Mouse (Mus musculus) stomach, embryonic 14.5 days (tissue): ENCODE data around the gene Clic6. TPM values are rescaled to one million over a fixed set of nuclear protein-coding genes. Genes with fewer than 3 reads are reported as not detected.

ENCODE experiments used
- ATAC-seq: fragments of 200-750 bp; cut with Nextera tagmentation; 2 replicates; pipeline ENCODE4 v1.8.0; 2017; ENCODE audit warnings: low read depth, moderate TSS enrichment; ENCODE audit not compliant: insufficient number of reproducible peaks, insufficient read depth, low FRiP score
- H3K27ac ChIP-seq: fragments of 300-500 bp; sonication (generic); 2 replicates; pipeline ENCODE4 v1.5.1; 2014; ENCODE audit warnings: mild to moderate bottlenecking, low read length, moderate library complexity, mixed read lengths
- H3K27me3 ChIP-seq: fragments of 300-500 bp; sonication (generic); 2 replicates; pipeline ENCODE4 v1.6.1; 2014; ENCODE audit warnings: low read length, control low read depth, mixed read lengths; ENCODE audit not compliant: control insufficient read depth, insufficient read depth
- H3K36me3 ChIP-seq: fragments of 300-500 bp; sonication (generic); 2 replicates; pipeline ENCODE4 v1.6.1; 2014; ENCODE audit warnings: mild to moderate bottlenecking, control low read depth, low read length, moderate library complexity, mixed read lengths; ENCODE audit not compliant: control insufficient read depth, insufficient read depth
- H3K4me1 ChIP-seq: fragments of 300-500 bp; sonication (generic); 2 replicates; pipeline ENCODE4 v1.6.1; 2014; ENCODE audit warnings: low read length, control low read depth, mixed read lengths; ENCODE audit not compliant: control insufficient read depth, insufficient read depth
- H3K4me2 ChIP-seq: fragments of 300-500 bp; sonication (generic); replicated peaks from 2 replicates; pipeline ENCODE4 v1.6.1; 2014; ENCODE audit warnings: low read depth, low read length, control low read depth
- H3K4me3 ChIP-seq: fragments of 300-500 bp; sonication (generic); 2 replicates; pipeline ENCODE4 v1.5.1; 2014; ENCODE audit warnings: low read depth, low read length, control low read depth
- H3K9ac ChIP-seq: fragments of 300-500 bp; sonication (generic); replicated peaks from 2 replicates; pipeline ENCODE4 v1.6.1; 2014; ENCODE audit warnings: low read depth, mild to moderate bottlenecking, control low read depth, low read length, moderate library complexity, mixed read lengths
- H3K9me3 ChIP-seq: fragments of 300-500 bp; sonication (generic); 2 replicates; pipeline ENCODE4 v1.6.1; 2016; ENCODE audit warnings: low read depth, low read length, control low read depth; ENCODE audit not compliant: control insufficient read depth
- WGBS: fragments of 180-500 bp; shearing (Covaris S2); extraction: QIAGEN DNeasy Blood & Tissue Kit; methylation state at CpG from one replicate; pipeline ENCODE4 v1.1.7; 2014; 5-methylcytosine and 5-hydroxymethylcytosine counted together
- polyA plus RNA-seq: library from polyadenylated mRNA; unstranded; fragments of >200 nt; fragmentation: Nextera tagmentation; extraction: Ambion mirVana; gene quantifications from 2 replicates; pipeline ENCODE4 v1.2.1, GENCODE M21; 2014

Gene Clic6
- polyA plus RNA-seq, 1 experiment from 2014 or later = 9.2 TPM

GRCm38 (mm10) chr16:92464390-92464972 lies 21.1 kb upstream of the Clic6 start:
- no peak for ATAC-seq
- H3K4me3 ChIP-seq = peak overlapping the region; percentile 52; the same call in 1 of the 2 replicates
- H3K4me2 ChIP-seq = peak overlapping the region; percentile 80
- H3K27me3 ChIP-seq = no peaks in the 10 kb centered on the region
- H3K9ac ChIP-seq = no peak overlapping the region
- no peak overlapping the region for H3K27ac ChIP-seq
- H3K36me3 ChIP-seq = no peaks in the 10 kb centered on the region
- H3K9me3 ChIP-seq = no peaks in the 10 kb centered on the region
- H3K4me1 ChIP-seq = peaks cover 11% of the 10 kb centered on the region
- 41% methylated on average over 14 of the region's 14 CpGs for WGBS

GRCm38 (mm10) chr16:92465226-92465625 lies 20.3 kb upstream of the Clic6 start:
- Histone ChIP-seq H3K9me3 (no peaks in the 10 kb centered on the region), H3K36me3 (no peaks in the 10 kb centered on the region), H3K4me2 (peak overlapping the region; percentile 80), H3K4me1 (peaks cover 11% of the 10 kb centered on the region), H3K4me3 (peak overlapping the region; percentile 52), H3K27me3 (no peaks in the 10 kb centered on the region), H3K27ac (no peak overlapping the region), H3K9ac (peak overlapping the region; percentile 67; the same call in 1 of the 2 replicates)
- ATAC-seq = no peak
- 5% methylated on average over 10 of the region's 10 CpGs for WGBS

- peak; percentile 99 for ATAC-seq
- H3K9me3 ChIP-seq = no peaks in the 10 kb centered on the region
- peak overlapping the region; percentile 52 for H3K4me3 ChIP-seq
- H3K36me3 ChIP-seq = no peaks in the 10 kb centered on the region
- no peak overlapping the region; the same call in 1 of the 2 replicates for H3K27ac ChIP-seq
- H3K4me2 ChIP-seq = peak overlapping the region; percentile 80
- peak overlapping the region; percentile 67 for H3K9ac ChIP-seq
- H3K27me3 ChIP-seq = no peaks in the 10 kb centered on the region
- peaks cover 11% of the 10 kb centered on the region for H3K4me1 ChIP-seq
- WGBS = 1% methylated on average over 75 of the region's 94 CpGs
These were observed 19.7 kb upstream of the Clic6 start for GRCm38 (mm10) chr16:92465642-92466526.

GRCm38 (mm10) chr16:92467041-92467440 lies 18.5 kb upstream of the Clic6 start:
- H3K36me3 ChIP-seq = no peaks in the 10 kb centered on the region
- no peak overlapping the region for H3K9ac ChIP-seq
- no peaks in the 10 kb centered on the region for H3K27me3 ChIP-seq
- no peak overlapping the region for H3K27ac ChIP-seq
- H3K9me3 ChIP-seq = no peaks in the 10 kb centered on the region
- no peak overlapping the region for H3K4me2 ChIP-seq
- 73% methylated on average over 5 of the region's 5 CpGs for WGBS
- no peak for ATAC-seq
- H3K4me1 ChIP-seq = peaks cover 11% of the 10 kb centered on the region
- H3K4me3 ChIP-seq = no peak overlapping the region

GRCm38 (mm10) chr16:92468459-92468858 lies 17.1 kb upstream of the Clic6 start:
- Histone ChIP-seq H3K27me3 (no peaks in the 10 kb centered on the region), H3K9ac (no peak overlapping the region), H3K36me3 (no peaks in the 10 kb centered on the region), H3K4me3 (no peak overlapping the region), H3K4me2 (no peak overlapping the region), H3K9me3 (no peaks in the 10 kb centered on the region), H3K27ac (no peak overlapping the region), H3K4me1 (peaks cover 11% of the 10 kb centered on the region)
- ATAC-seq = no peak
- 78% methylated on average over 14 of the region's 14 CpGs for WGBS

- H3K27ac ChIP-seq = no peak within 1 kb of the TSS
- no peaks in the 10 kb centered on the region for H3K4me1 ChIP-seq
- H3K9ac ChIP-seq = no peak within 1 kb of the TSS
- 78% methylated on average over 6 of the region's 6 CpGs for WGBS
- H3K9me3 ChIP-seq = no peaks in the 10 kb centered on the region
- H3K27me3 ChIP-seq = no peaks in the 10 kb centered on the region
- no peak within 1 kb of the TSS for H3K4me3 ChIP-seq
- ATAC-seq = no peak
- H3K4me2 ChIP-seq = no peak within 1 kb of the TSS
- H3K36me3 ChIP-seq = no peaks in the 10 kb centered on the region
These were observed 14.8 kb upstream of the Clic6 start, which contains the start of gene Rcan1 for GRCm38 (mm10) chr16:92470706-92471105. TSS of gene Rcan1 (minus strand) at chr16:92470867.

GRCm38 (mm10) chr16:92472898-92473297 lies 12.6 kb upstream of the Clic6 start:
- ATAC-seq = no peak
- no peak overlapping the region for H3K27ac ChIP-seq
- no peaks in the 10 kb centered on the region for H3K36me3 ChIP-seq
- no peaks in the 10 kb centered on the region for H3K27me3 ChIP-seq
- H3K9me3 ChIP-seq = no peaks in the 10 kb centered on the region
- no peak overlapping the region for H3K9ac ChIP-seq
- H3K4me1 ChIP-seq = no peaks in the 10 kb centered on the region
- H3K4me2 ChIP-seq = no peak overlapping the region
- no peak overlapping the region for H3K4me3 ChIP-seq
- 72% methylated on average over 3 of the region's 3 CpGs for WGBS

GRCm38 (mm10) chr16:92475093-92475860 lies 10.3 kb upstream of the Clic6 start:
- ATAC-seq = peak; percentile 61
- H3K4me1 ChIP-seq = no peaks in the 10 kb centered on the region
- no peak overlapping the region for H3K4me2 ChIP-seq
- H3K27me3 ChIP-seq = peaks cover 3% of the 10 kb centered on the region; the same call in 1 of the 2 replicates
- no peak overlapping the region for H3K9ac ChIP-seq
- 53% methylated on average over 24 of the region's 25 CpGs for WGBS
- H3K36me3 ChIP-seq = no peaks in the 10 kb centered on the region
- H3K4me3 ChIP-seq = no peak overlapping the region
- H3K9me3 ChIP-seq = no peaks in the 10 kb centered on the region
- H3K27ac ChIP-seq = peak overlapping the region; percentile 44; the same call in 1 of the 2 replicates
